Mouse (Mus musculus): ENCODE data around the gene Bhlhe23.

- TF ChIP-seq CTCF (IDR thresholded peaks at IDR 0.05; ENCODE audit: low read depth, low read length) (no peak), POLR2A (IDR thresholded peaks at IDR 0.05; ENCODE audit: insufficient read depth, low read length) (no peak), EP300 (IDR thresholded peaks at IDR 0.05; ENCODE audit: insufficient read depth, low read depth, low read length) (no peak)
Observed at GRCm38 (mm10) chr2:180811002-180811401, 34.3 kb upstream of the Bhlhe23 start.
